Mouse (Mus musculus) forebrain, embryonic 11.5 days (tissue): ENCODE measurements at regions not wholly inside any gene's neighbourhood (a gene's known extent, or its start where the extent isn't known, plus 50 kb on each side); places are given as distances from the start of the nearest gene placed in this dataset.

Source experiments
- ATAC-seq: fragments of 200-750 bp; cut with Nextera tagmentation; replicated peaks from 2 replicates; pipeline ENCODE4 v1.8.0; 2017; ENCODE audit warnings: moderate TSS enrichment; ENCODE audit not compliant: low FRiP score
- DNase-seq: peaks from one replicate; pipeline ENCODE4 v3.0.0-alpha.2; 2017; ENCODE audit warnings: low spot score
- H3K27ac ChIP-seq: fragments of 300-500 bp; sonication (generic); 2 replicates; pipeline ENCODE4 v1.5.1; 2014; ENCODE audit warnings: low read depth, low read length
- H3K27me3 ChIP-seq: fragments of 300-500 bp; sonication (generic); 2 replicates; pipeline ENCODE4 v1.6.1; 2014; ENCODE audit warnings: mild to moderate bottlenecking, low read length, mixed read lengths; ENCODE audit not compliant: control insufficient read depth, insufficient read depth
- H3K36me3 ChIP-seq: fragments of 300-500 bp; sonication (generic); 2 replicates; pipeline ENCODE4 v1.6.1; 2014; ENCODE audit warnings: mild to moderate bottlenecking, low read length, moderate library complexity, mixed read lengths; ENCODE audit not compliant: control insufficient read depth, insufficient read depth
- H3K4me1 ChIP-seq: fragments of 300-500 bp; sonication (generic); replicated peaks from 2 replicates; pipeline ENCODE4 v1.6.1; 2014; ENCODE audit warnings: low read length, mixed read lengths; ENCODE audit not compliant: control insufficient read depth, insufficient read depth
- H3K4me2 ChIP-seq: fragments of 300-500 bp; sonication (generic); 2 replicates; pipeline ENCODE4 v1.6.1; 2014; ENCODE audit warnings: low read depth, mild to moderate bottlenecking, low read length, moderate library complexity, mixed read lengths; ENCODE audit not compliant: severe bottlenecking
- H3K4me3 ChIP-seq: fragments of 300-500 bp; sonication (generic); 2 replicates; pipeline ENCODE4 v1.5.1; 2014; ENCODE audit warnings: low read depth, low read length
- H3K9ac ChIP-seq: fragments of 300-500 bp; sonication (generic); 2 replicates; pipeline ENCODE4 v1.6.1; 2014; ENCODE audit warnings: low read length
- H3K9me3 ChIP-seq: fragments of 300-500 bp; sonication (generic); 2 replicates; pipeline ENCODE4 v1.6.1; 2016; ENCODE audit warnings: low read length, mixed read lengths; ENCODE audit not compliant: control insufficient read depth
- WGBS: fragments of 180-500 bp; shearing (Covaris S2); extraction: QIAGEN DNeasy Blood & Tissue Kit; methylation state at CpG from one replicate; pipeline ENCODE4 v1.1.7; 2014; 5-methylcytosine and 5-hydroxymethylcytosine counted together

- DNase-seq, result no peak
- WGBS, result 86% methylated on average over 6 of the region's 6 CpGs
- H3K27me3 ChIP-seq, result no peaks in the 10 kb centered on the region
- H3K9ac ChIP-seq, result no peak overlapping the region
- no peak for ATAC-seq
- H3K27ac ChIP-seq, result no peak overlapping the region
- H3K9me3 ChIP-seq, result no peaks in the 10 kb centered on the region
- H3K36me3 ChIP-seq, result no peaks in the 10 kb centered on the region
- H3K4me2 ChIP-seq, result no peak overlapping the region
- H3K4me1 ChIP-seq, result no peaks in the 10 kb centered on the region
- no peak overlapping the region for H3K4me3 ChIP-seq
Observed at GRCm38 (mm10) chr5:89932999-89933398, 49.9 kb upstream of the Adamts3 start.
